Mouse (Mus musculus) cerebellum, adult 11 months (tissue): Measurements from ENCODE around the gene Otulin.

Experiments used
- DNase-seq: peaks from one replicate; pipeline ENCODE4 v3.0.0; 2022

Otulin gene

GRCm38 (mm10) chr15:27549071-27549470, 81.4 kb downstream of the Otulin start:
- no peak for DNase-seq

- DNase-seq, result no peak
These were observed 82.4 kb downstream of the Otulin start for GRCm38 (mm10) chr15:27548110-27548509.

- no peak for DNase-seq
These were observed 85.3 kb downstream of the Otulin start for GRCm38 (mm10) chr15:27545203-27545602.

GRCm38 (mm10) chr15:27539745-27540144, 90.7 kb downstream of the Otulin start:
- no peak for DNase-seq

- DNase-seq, result no peak
These were observed 92.8 kb downstream of the Otulin start for GRCm38 (mm10) chr15:27537519-27538223.

- DNase-seq, result no peak
These were observed 93.7 kb downstream of the Otulin start for GRCm38 (mm10) chr15:27536771-27537170.

- DNase-seq, result no peak
These were observed 94.3 kb downstream of the Otulin start for GRCm38 (mm10) chr15:27536186-27536585.

GRCm38 (mm10) chr15:27535681-27536080, 94.8 kb downstream of the Otulin start:
- no peak for DNase-seq

- DNase-seq, result no peak
These were observed 97.5 kb downstream of the Otulin start for GRCm38 (mm10) chr15:27533036-27533435.

- DNase-seq, result no peak
These were observed 100.5 kb downstream of the Otulin start for GRCm38 (mm10) chr15:27530023-27530422.

- DNase-seq, result no peak
These were observed 101.6 kb downstream of the Otulin start for GRCm38 (mm10) chr15:27528896-27529295.

- no peak for DNase-seq
These were observed 105.1 kb downstream of the Otulin start for GRCm38 (mm10) chr15:27525233-27526005.

GRCm38 (mm10) chr15:27519857-27520256, 110.6 kb downstream of the Otulin start:
- DNase-seq, result no peak

GRCm38 (mm10) chr15:27518026-27518425, 112.5 kb downstream of the Otulin start:
- DNase-seq, result no peak

- no peak for DNase-seq
These were observed 113.6 kb downstream of the Otulin start for GRCm38 (mm10) chr15:27516927-27517326.

- peak; percentile 54 for DNase-seq
These were observed 121.5 kb downstream of the Otulin start for GRCm38 (mm10) chr15:27508982-27509381.

GRCm38 (mm10) chr15:27508169-27508568, 122.3 kb downstream of the Otulin start:
- no peak for DNase-seq

- no peak for DNase-seq
These were observed 123.4 kb downstream of the Otulin start for GRCm38 (mm10) chr15:27506893-27507596.

- DNase-seq, result no peak
These were observed 124.2 kb downstream of the Otulin start for GRCm38 (mm10) chr15:27506127-27506886.

- DNase-seq, result no peak
These were observed 126.4 kb downstream of the Otulin start for GRCm38 (mm10) chr15:27503801-27504730.

GRCm38 (mm10) chr15:27503221-27503620, 127.3 kb downstream of the Otulin start:
- DNase-seq, result no peak

GRCm38 (mm10) chr15:27502338-27502737, 128.2 kb downstream of the Otulin start:
- no peak for DNase-seq
